Mouse (Mus musculus): Measurements from ENCODE around the gene Gnmt.

Gnmt gene

DNA sequence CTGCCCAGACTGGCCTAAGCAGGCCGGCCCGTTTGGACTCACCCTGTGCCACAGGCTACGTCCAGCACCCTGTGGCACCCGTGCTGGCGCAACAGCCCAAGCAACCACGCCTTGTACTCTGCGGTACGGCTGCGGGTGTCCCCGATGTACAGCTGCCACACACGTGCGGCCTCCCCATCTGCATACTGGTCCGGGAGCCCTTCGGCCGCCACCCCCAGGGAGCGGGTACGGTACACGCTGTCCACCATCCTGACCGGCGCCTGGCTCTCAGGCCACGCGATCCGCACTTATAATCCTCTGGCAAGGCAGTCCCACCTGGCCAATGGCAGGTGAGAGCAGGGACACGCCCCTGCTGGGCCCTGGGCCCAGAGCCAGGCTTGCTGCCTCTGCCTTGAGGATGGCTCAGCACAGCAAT, at the start of gene Gnmt:
Gnmt (minus strand) TSS at position 265 of the 415 bp plus-strand sequence.
- no peak for DNase-seq

DNA sequence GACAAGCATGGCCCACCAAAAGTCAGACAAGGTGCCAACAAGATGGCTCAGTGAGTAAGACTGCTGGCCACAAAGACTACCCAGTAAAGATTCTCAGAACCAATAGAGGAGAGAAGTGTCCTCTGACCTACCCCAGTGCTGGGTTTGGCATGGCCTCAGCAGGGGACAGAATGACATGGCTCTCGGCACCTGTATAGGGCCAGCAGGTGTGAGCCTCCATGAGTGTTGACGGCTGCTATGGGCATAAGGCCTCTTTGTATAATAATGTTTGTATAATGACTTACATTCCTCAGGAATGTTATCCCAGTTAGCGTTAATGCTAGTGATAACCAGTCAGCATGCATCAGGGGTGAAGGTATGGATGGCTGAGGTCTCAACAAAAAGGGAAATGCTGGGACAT, 47.1 kb upstream of the Gnmt start:
- no peak for DNase-seq

GRCm38 (mm10) chr17:46775070-46775469, 46.1 kb upstream of the Gnmt start:
- no peak for DNase-seq

- no peak for DNase-seq
Measured at GRCm38 (mm10) chr17:46774131-46774472, 45.1 kb upstream of the Gnmt start.

DNA sequence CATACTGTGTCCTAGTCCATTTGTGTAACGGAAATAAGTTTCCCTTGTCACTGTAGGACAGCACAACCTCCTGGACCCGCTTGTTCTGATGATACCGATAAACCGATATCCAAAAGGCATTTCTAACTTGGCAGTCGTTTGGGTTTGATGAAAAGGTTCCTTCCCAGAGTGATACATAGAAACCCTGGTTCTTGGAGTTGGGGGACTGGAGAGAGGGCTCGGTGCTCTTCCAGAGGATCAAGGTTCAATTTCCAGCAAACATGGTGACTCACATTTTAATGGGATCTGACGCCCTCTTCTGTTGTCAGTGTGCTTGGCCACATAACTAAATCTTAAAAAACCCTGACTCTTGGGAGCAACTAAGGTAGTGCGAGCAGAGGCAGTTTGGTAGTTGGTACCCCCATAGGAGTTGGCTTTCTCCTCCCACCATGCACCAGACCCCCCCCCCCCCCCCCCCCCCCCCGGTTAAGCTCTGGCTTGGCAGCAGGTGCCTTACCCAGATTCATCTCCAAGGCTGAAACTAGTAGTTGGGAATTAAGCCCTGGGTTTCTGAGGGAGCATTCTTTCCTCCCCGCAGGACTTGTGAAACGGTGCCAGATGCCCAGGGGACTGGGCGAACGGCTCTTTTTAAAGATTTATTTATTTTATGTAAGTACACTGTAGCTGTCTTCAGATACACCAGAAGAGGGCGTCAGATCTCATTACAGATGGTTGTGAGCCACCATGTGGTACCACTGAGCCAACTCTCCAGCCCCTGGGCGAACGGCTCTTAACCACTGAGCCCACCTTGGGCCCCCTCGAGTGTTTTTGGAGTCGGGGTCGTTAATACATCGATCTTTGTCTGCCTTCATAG, 44.5 kb upstream of the Gnmt start:
- DNase-seq, result no peak

- DNase-seq, result peak; percentile 86
Measured at GRCm38 (mm10) chr17:46772404-46773277, 43.7 kb upstream of the Gnmt start, which contains the start of gene 2310039H08Rik. Gene 2310039H08Rik (plus strand): TSS chr17:46772635.

- no peak for DNase-seq
Measured at GRCm38 (mm10) chr17:46772038-46772403, 43.1 kb upstream of the Gnmt start.

DNA sequence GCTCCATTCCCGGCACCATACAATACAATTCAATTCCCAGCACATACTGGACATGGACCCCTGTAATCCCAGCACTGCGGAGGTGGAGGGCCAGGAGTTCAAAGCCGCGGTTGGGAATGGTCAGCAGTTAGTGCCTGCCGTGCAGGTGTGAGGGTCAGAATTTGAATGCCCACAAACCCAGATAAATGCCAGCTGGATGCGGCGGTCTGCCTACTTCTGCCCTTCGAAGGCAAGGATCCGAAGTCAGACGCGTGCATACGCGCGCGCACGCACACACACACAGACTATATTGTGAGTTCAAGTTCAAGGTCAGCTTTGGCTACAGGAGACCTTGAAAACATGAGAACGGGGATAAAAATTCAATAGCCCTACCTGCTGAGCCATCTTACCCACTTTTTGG, 42.6 kb upstream of the Gnmt start:
- DNase-seq, result no peak

GRCm38 (mm10) chr17:46771025-46771424, 42.1 kb upstream of the Gnmt start:
- DNase-seq, result no peak

DNA sequence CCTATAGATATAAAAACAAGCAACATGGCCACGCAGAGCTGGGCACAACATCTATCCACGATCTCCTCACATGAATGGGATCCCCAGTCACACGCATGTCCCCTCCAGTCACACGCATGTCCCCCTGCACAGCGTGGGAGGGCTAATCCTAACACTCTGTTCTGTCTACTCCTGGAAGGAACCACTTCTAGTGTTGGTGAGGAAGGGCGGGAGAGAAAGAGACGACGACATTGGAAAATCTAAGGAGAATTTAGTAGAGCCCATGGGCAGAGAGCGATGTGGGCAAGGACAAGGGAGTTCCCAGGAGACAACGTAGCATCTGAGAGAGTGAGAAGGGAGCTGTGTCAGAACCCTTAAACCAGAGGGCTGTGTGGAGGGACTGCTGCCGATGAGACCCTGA, 41.6 kb upstream of the Gnmt start:
- no peak for DNase-seq

- DNase-seq, result no peak
Measured at GRCm38 (mm10) chr17:46767868-46768267, 38.9 kb upstream of the Gnmt start.

DNA sequence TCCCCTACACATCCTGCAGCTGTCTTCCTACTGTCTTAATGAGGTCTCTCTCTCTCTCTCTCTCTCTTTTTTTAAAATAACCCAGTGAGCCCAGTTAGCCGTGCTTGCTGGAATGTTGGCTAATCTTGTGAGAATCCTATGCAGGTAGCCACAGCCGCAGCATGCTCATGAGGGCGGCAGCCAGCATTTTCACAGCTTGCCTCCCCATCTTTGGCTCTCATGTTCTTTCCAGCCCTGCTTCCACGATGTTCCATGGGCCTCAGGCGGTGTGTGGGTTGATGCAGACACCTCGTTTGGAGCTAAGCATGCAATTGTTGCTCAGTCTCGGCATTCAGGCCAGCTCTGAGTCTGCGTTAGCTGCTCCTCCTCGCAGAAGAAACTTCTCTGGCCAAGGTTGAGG, 35.9 kb upstream of the Gnmt start:
- DNase-seq, result peak; percentile 69

- no peak for DNase-seq
Measured at GRCm38 (mm10) chr17:46763544-46763943, 34.6 kb upstream of the Gnmt start, which contains the start of gene Ptcra. Gene Ptcra (minus strand): TSS chr17:46763712.

GRCm38 (mm10) chr17:46758753-46759152, 29.8 kb upstream of the Gnmt start:
- DNase-seq, result no peak

DNA sequence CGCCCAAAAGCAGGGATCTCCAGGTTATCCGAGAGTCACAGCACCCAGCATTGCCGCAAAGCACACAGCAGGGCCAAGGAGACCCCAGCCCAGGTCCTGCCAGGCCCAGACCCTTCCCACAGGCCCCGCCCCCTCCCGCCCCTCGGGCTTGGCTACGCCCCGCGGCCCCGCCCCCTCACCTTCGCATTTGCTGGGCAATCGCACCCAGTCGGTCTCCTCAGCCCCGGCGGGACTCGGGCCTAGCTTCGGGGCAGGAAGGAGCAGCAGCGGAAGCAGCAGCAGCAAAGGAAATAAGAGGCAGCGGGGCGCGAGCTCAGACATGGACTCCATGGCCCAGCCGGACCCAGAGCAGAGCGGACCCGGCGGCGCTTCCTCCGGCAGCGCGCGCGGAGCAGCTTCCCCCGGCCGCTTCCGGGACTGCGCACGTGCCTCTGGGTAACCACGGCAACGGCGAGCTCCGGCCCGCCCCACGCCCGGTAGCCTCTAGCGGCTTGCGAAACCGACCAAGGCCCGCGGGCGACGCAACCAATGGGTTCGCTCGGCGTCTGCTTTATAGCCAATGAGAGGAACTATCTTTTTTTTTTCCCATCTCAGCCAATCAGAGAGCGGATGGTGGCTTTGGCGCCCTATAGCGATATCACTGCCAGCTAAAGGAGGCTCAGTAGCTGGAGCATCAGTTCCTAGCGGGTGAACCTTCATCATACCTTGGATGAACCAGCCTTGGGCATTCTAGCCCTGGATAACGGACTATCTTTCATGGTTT, 23.0 kb upstream of the Gnmt start, which contains the start of gene Cnpy3:
Cnpy3 (minus strand) TSS at position 421 of the 763 bp plus-strand sequence.
- DNase-seq, result peak; percentile 99

GRCm38 (mm10) chr17:46751056-46751793, 22.3 kb upstream of the Gnmt start:
- peak; percentile 87 for DNase-seq

- DNase-seq, result no peak
Measured at GRCm38 (mm10) chr17:46750580-46750979, 21.6 kb upstream of the Gnmt start.

GRCm38 (mm10) chr17:46749282-46749681, 20.3 kb upstream of the Gnmt start:
- no peak for DNase-seq

GRCm38 (mm10) chr17:46747806-46748205, 18.8 kb upstream of the Gnmt start:
- DNase-seq, result no peak

DNA sequence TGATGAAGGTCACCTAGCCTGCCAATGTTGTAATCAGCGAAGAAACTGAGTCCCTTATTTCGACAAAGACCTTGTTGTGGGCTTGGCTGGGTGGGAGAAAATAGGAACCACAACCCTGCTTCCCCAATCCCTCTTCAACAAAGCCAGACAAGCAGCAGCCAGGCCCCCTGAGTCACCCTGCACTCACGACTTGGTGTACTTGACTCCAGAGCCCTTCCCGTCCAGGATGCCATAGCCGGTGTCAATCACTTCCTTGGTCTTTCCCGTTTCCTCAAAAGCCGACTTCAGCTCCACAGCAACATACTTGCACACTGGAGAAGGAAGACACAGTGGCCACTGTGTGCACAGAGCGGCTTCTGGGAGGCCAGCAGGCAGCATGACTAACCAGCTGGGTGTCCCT, 18.3 kb upstream of the Gnmt start:
- DNase-seq, result no peak

GRCm38 (mm10) chr17:46745506-46745905, 16.5 kb upstream of the Gnmt start:
- DNase-seq, result no peak

GRCm38 (mm10) chr17:46742986-46743385, 14.0 kb upstream of the Gnmt start:
- no peak for DNase-seq

Data from layer of hippocampus, adult 9-11 months (tissue).